Mouse (Mus musculus): Measurements from ENCODE around the gene Iqsec1.

Iqsec1 gene

GRCm38 (mm10) chr6:90969341-90969871 is 19.1 kb downstream of the Iqsec1 start:
- in situ Hi-C loops (cut with MboI; ENCODE audit: unreplicated experiment in 2 of 2) = no loop called here

- in situ Hi-C loops (cut with MboI; ENCODE audit: unreplicated experiment in 2 of 2) = no loop called here
These were observed 35.1 kb downstream of the Iqsec1 start for GRCm38 (mm10) chr6:90953349-90953748.

- in situ Hi-C loops (cut with MboI; ENCODE audit: unreplicated experiment in 2 of 2) = no loop called here
These were observed 37.5 kb downstream of the Iqsec1 start for GRCm38 (mm10) chr6:90950936-90951335.

- in situ Hi-C loops (cut with MboI; ENCODE audit: unreplicated experiment in 2 of 2) = no loop called here
These were observed 40.4 kb downstream of the Iqsec1 start for GRCm38 (mm10) chr6:90948097-90948496.

GRCm38 (mm10) chr6:90945560-90946230 is 42.8 kb downstream of the Iqsec1 start:
- in situ Hi-C loops (cut with MboI; ENCODE audit: unreplicated experiment in 2 of 2) = no loop called here

GRCm38 (mm10) chr6:90941257-90941656 is 47.2 kb downstream of the Iqsec1 start:
- in situ Hi-C loops (cut with MboI; ENCODE audit: unreplicated experiment in 2 of 2) = no loop called here

GRCm38 (mm10) chr6:90933656-90934055 is 54.8 kb downstream of the Iqsec1 start:
- in situ Hi-C loops (cut with MboI; ENCODE audit: unreplicated experiment in 2 of 2) = no loop called here

GRCm38 (mm10) chr6:90928806-90929205 is 59.7 kb downstream of the Iqsec1 start:
- in situ Hi-C loops (cut with MboI; ENCODE audit: unreplicated experiment in 2 of 2) = no loop called here

GRCm38 (mm10) chr6:90925472-90925871 is 63.0 kb downstream of the Iqsec1 start:
- in situ Hi-C loops (cut with MboI; ENCODE audit: unreplicated experiment in 2 of 2) = no loop called here

GRCm38 (mm10) chr6:90924796-90925195 is 63.7 kb downstream of the Iqsec1 start:
- in situ Hi-C loops (cut with MboI; ENCODE audit: unreplicated experiment in 2 of 2) = no loop called here

GRCm38 (mm10) chr6:90924379-90924778 is 64.1 kb downstream of the Iqsec1 start:
- in situ Hi-C loops (cut with MboI; ENCODE audit: unreplicated experiment in 2 of 2) = no loop called here

- in situ Hi-C loops (cut with MboI; ENCODE audit: unreplicated experiment in 2 of 2) = no loop called here
These were observed 67.1 kb downstream of the Iqsec1 start for GRCm38 (mm10) chr6:90921259-90921946.

- in situ Hi-C loops (cut with MboI; ENCODE audit: unreplicated experiment in 2 of 2) = no loop called here
These were observed 67.8 kb downstream of the Iqsec1 start for GRCm38 (mm10) chr6:90920510-90921220.

- in situ Hi-C loops (cut with MboI; ENCODE audit: unreplicated experiment in 2 of 2) = no loop called here
These were observed 68.7 kb downstream of the Iqsec1 start for GRCm38 (mm10) chr6:90919636-90920420.

GRCm38 (mm10) chr6:90915585-90915984 is 72.9 kb downstream of the Iqsec1 start:
- in situ Hi-C loops (cut with MboI; ENCODE audit: unreplicated experiment in 2 of 2) = no loop called here

- in situ Hi-C loops (cut with MboI; ENCODE audit: unreplicated experiment in 2 of 2) = no loop called here
These were observed 74.7 kb downstream of the Iqsec1 start for GRCm38 (mm10) chr6:90913771-90914170.

- in situ Hi-C loops (cut with MboI; ENCODE audit: unreplicated experiment in 2 of 2) = no loop called here
These were observed 75.7 kb downstream of the Iqsec1 start for GRCm38 (mm10) chr6:90912768-90913167.

- in situ Hi-C loops (cut with MboI; ENCODE audit: unreplicated experiment in 2 of 2) = no loop called here
These were observed 84.3 kb downstream of the Iqsec1 start for GRCm38 (mm10) chr6:90904143-90904542.

- in situ Hi-C loops (cut with MboI; ENCODE audit: unreplicated experiment in 2 of 2) = no loop called here
These were observed 88.2 kb downstream of the Iqsec1 start for GRCm38 (mm10) chr6:90900302-90900701.

- in situ Hi-C loops (cut with MboI; ENCODE audit: unreplicated experiment in 2 of 2) = no loop called here
These were observed 89.2 kb downstream of the Iqsec1 start for GRCm38 (mm10) chr6:90899266-90899665.

GRCm38 (mm10) chr6:90898107-90898506 is 90.4 kb downstream of the Iqsec1 start:
- in situ Hi-C loops (cut with MboI; ENCODE audit: unreplicated experiment in 2 of 2) = no loop called here
